Mouse (Mus musculus): ENCODE measurements around the gene Ppara. TPM values are rescaled to one million over a fixed set of nuclear protein-coding genes. Genes with fewer than 3 reads are reported as not detected.

Ppara gene
- polyA plus RNA-seq, 1 experiment from 2014 or later: 51.3 TPM

DNA sequence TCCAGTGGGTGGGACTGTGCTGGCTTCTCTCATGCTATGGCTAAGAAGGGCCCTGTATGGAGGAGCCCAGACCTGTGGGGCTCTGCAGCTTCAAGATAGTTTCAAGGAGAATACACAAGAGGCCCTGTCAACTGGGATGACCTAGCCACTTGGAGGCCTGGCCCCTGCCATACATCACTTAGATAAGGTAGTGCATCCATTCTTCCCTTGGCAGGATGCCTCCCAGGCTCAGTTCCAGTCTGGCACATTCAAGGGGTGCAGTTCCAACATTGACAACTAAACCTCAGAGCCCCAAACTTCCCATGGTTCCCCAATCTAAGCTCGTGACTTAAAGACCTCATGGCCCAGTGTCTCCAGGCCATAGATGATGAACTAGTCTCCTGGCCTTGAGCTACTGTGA is 40.4 kb upstream of the Ppara start:
- Histone ChIP-seq H3K9ac (ENCODE audit: low read depth, low read length) (no peak overlapping the region), H3K36me3 (ENCODE audit: control insufficient read depth, insufficient read depth) (no peaks in the 10 kb centered on the region)
- WGBS (ENCODE audit: insufficient replicate concordance): 47% methylated on average over 1 of the region's 1 CpGs

DNA sequence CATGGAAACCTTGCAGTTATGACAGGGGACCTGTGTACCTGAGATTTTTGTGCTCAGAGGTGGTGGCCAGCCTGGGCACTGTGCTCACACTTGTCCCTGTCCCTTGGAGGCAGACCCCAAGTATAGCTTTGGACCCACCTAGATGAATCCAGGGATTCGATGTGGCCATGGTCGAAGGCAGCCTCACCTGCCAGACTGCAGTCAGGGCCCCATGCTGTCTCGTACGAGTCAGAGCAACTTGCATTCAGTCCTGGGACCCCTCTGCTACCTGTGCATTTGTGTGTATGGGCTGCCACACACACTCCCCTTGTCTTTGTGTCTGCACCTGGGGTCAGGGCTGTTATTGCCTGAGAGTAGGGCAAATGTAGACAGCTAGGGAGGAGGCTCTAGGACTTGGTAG is 39.5 kb upstream of the Ppara start:
- Histone ChIP-seq H3K4me1 (ENCODE audit: control insufficient read depth, low read depth, low read length) (no peaks in the 10 kb centered on the region), H3K9me3 (replicated peaks; ENCODE audit: control insufficient read depth, low read length) (no peaks in the 10 kb centered on the region), H3K27ac (ENCODE audit: low read length) (no peak overlapping the region), H3K4me2 (ENCODE audit: low read depth, low read length) (no peak overlapping the region), H3K9ac (ENCODE audit: low read depth, low read length) (no peak overlapping the region), H3K4me3 (ENCODE audit: low read depth, low read length) (no peak overlapping the region), H3K27me3 (ENCODE audit: control insufficient read depth, insufficient read depth, low read depth, low read length) (no peaks in the 10 kb centered on the region), H3K36me3 (ENCODE audit: control insufficient read depth, insufficient read depth) (no peaks in the 10 kb centered on the region)
- ATAC-seq (ENCODE audit: low read depth): no peak
- 65% methylated on average over 4 of the region's 4 CpGs for WGBS (ENCODE audit: insufficient replicate concordance)

More for the DNA sequence above, 40.4 kb upstream of the Ppara start:
- Histone ChIP-seq H3K27ac (ENCODE audit: low read length) (no peak overlapping the region), H3K9me3 (replicated peaks; ENCODE audit: control insufficient read depth, low read length) (no peaks in the 10 kb centered on the region), H3K4me3 (ENCODE audit: low read depth, low read length) (no peak overlapping the region), H3K4me2 (ENCODE audit: low read depth, low read length) (no peak overlapping the region), H3K4me1 (ENCODE audit: control insufficient read depth, low read depth, low read length) (no peaks in the 10 kb centered on the region), H3K27me3 (ENCODE audit: control insufficient read depth, insufficient read depth, low read depth, low read length) (no peaks in the 10 kb centered on the region)
- ATAC-seq (ENCODE audit: low read depth): no peak

DNA sequence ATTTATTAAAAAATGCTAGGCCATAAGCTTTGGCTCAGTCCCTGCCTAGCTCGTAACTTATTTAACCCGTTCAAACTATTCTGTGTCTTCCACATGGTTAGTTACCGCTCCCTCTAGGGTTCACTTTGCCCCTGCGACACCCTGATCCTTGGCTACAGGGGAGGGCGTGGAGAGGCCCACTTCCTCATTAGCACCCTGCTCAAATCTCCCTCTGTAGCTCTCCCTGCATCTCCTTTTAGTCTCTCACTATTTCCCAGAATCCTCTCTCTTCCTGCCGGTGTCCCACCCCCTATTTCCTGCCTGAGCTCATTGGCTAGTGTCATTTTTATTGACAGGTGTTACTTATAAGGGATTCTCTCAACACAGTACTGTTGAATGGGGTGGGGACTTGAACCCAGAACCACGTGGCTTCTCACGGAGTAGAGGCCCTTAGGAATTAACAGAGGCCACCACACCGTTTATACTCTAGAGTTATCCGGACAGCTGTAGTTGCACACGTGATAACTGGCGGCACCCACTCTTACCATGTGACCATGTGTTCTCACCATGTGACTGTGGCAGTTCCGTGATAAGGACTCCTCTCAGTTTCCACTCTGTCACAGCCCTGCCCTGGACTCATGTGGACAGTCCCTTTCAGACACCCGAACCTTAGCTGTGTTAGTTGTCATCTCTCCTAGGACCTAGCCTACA is 36.3 kb upstream of the Ppara start:
- Histone ChIP-seq H3K4me3 (ENCODE audit: low read depth, low read length) (no peak overlapping the region), H3K4me2 (ENCODE audit: low read depth, low read length) (no peak overlapping the region), H3K9me3 (replicated peaks; ENCODE audit: control insufficient read depth, low read length) (no peaks in the 10 kb centered on the region), H3K27ac (ENCODE audit: low read length) (no peak overlapping the region), H3K9ac (ENCODE audit: low read depth, low read length) (no peak overlapping the region), H3K36me3 (ENCODE audit: control insufficient read depth, insufficient read depth) (no peaks in the 10 kb centered on the region), H3K27me3 (ENCODE audit: control insufficient read depth, insufficient read depth, low read depth, low read length) (no peaks in the 10 kb centered on the region), H3K4me1 (ENCODE audit: control insufficient read depth, low read depth, low read length) (no peaks in the 10 kb centered on the region)
- 62% methylated on average over 14 of the region's 14 CpGs for WGBS (ENCODE audit: insufficient replicate concordance)
- ATAC-seq (ENCODE audit: low read depth): no peak

DNA sequence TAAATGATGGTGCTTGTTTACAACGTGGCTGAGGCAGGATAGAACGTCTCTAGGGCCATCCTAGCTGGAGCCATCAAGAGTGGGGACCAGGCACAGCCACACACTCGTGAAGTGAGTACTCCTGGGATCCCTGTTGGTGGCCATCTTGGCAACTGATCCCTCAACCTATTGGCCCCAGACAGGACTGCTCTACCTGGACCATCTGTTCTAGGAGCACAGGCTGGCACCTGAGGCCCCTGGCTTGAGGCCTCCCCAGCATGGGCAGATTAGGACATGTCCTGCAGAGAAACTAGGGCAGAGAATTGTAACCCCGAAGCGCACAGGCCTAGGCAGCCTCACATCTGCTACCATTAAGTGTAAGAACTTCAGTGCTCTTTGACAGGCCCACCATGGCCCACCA is 35.3 kb upstream of the Ppara start:
- no peak overlapping the region for H3K9ac ChIP-seq (ENCODE audit: low read depth, low read length)
- 74% methylated on average over 5 of the region's 5 CpGs for WGBS (ENCODE audit: insufficient replicate concordance)

DNA sequence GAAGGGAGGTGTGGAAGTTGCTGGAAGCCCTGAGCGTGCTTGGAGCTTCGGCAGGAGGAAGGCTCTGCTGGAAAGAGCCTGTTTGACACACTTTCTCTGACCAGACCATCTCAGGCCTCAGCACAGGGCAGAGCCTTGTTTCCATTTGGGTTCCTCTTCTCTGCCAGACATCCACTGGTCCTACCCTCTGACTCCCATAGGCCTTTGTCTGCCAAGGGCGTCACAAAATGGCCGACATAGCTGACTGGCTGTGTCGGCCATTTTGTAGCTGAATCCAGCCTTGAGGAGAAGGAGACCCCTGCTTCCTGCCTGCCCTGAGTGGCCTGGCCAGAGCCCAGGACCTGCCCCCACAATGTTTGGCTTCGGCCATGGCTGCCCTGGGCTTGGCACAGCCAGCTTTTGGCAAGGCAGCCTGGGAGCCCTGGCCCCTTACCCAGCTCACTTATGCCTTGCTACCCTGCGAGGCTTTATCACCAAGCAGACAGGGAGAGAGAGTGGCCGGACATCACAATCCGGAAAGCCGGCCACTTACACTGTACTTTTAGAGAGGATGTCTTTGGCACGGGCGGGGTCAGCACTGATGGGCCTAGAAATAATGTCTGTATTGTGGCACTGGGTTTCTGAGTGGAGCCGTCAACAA is 34.8 kb upstream of the Ppara start:
- no peak overlapping the region for H3K4me2 ChIP-seq (ENCODE audit: low read depth, low read length)
- H3K27me3 ChIP-seq (ENCODE audit: control insufficient read depth, insufficient read depth, low read depth, low read length): no peaks in the 10 kb centered on the region
- 77% methylated on average over 13 of the region's 13 CpGs for WGBS (ENCODE audit: insufficient replicate concordance)
- no peaks in the 10 kb centered on the region for H3K9me3 ChIP-seq (replicated peaks; ENCODE audit: control insufficient read depth, low read length)
- H3K4me3 ChIP-seq (ENCODE audit: low read depth, low read length): no peak overlapping the region
- no peaks in the 10 kb centered on the region for H3K4me1 ChIP-seq (ENCODE audit: control insufficient read depth, low read depth, low read length)
- no peak overlapping the region for H3K9ac ChIP-seq (ENCODE audit: low read depth, low read length)
- no peaks in the 10 kb centered on the region for H3K36me3 ChIP-seq (ENCODE audit: control insufficient read depth, insufficient read depth)
- no peak overlapping the region for H3K27ac ChIP-seq (ENCODE audit: low read length)
- ATAC-seq (ENCODE audit: low read depth): no peak

More for the DNA sequence above, 35.3 kb upstream of the Ppara start:
- H3K36me3 ChIP-seq (ENCODE audit: control insufficient read depth, insufficient read depth): no peaks in the 10 kb centered on the region
- H3K27ac ChIP-seq (ENCODE audit: low read length): no peak overlapping the region
- ATAC-seq (ENCODE audit: low read depth): no peak
- H3K4me1 ChIP-seq (ENCODE audit: control insufficient read depth, low read depth, low read length): no peaks in the 10 kb centered on the region
- no peaks in the 10 kb centered on the region for H3K27me3 ChIP-seq (ENCODE audit: control insufficient read depth, insufficient read depth, low read depth, low read length)
- H3K4me2 ChIP-seq (ENCODE audit: low read depth, low read length): no peak overlapping the region
- H3K9me3 ChIP-seq (replicated peaks; ENCODE audit: control insufficient read depth, low read length): no peaks in the 10 kb centered on the region
- no peak overlapping the region for H3K4me3 ChIP-seq (ENCODE audit: low read depth, low read length)

DNA sequence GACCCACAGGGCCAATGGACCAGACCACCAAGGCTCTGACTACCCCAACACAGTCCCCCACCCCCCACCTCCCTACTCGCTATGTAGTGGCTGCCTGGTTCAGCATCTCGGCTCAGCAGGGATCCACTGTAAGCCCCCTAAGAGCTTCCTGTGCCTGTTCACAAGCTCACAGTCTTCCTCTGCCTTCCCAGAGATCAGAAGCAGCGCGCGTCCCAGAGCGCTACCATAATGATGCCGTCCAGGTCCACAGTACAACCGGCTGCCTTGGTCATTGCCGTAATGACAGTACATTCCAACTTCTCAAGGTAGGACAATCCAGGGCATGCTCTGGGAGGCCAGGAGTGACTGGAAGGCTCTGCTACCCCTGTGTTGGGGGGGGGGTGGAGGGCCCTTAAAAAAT is 34.1 kb upstream of the Ppara start:
- Histone ChIP-seq H3K4me3 (ENCODE audit: low read depth, low read length) (no peak overlapping the region), H3K9me3 (replicated peaks; ENCODE audit: control insufficient read depth, low read length) (no peaks in the 10 kb centered on the region), H3K9ac (ENCODE audit: low read depth, low read length) (no peak overlapping the region), H3K36me3 (ENCODE audit: control insufficient read depth, insufficient read depth) (no peaks in the 10 kb centered on the region), H3K27me3 (ENCODE audit: control insufficient read depth, insufficient read depth, low read depth, low read length) (no peaks in the 10 kb centered on the region), H3K27ac (ENCODE audit: low read length) (no peak overlapping the region), H3K4me2 (ENCODE audit: low read depth, low read length) (no peak overlapping the region), H3K4me1 (ENCODE audit: control insufficient read depth, low read depth, low read length) (no peaks in the 10 kb centered on the region; the same call in 1 of the 2 replicates)
- ATAC-seq (ENCODE audit: low read depth): no peak
- 88% methylated on average over 9 of the region's 9 CpGs for WGBS (ENCODE audit: insufficient replicate concordance)

DNA sequence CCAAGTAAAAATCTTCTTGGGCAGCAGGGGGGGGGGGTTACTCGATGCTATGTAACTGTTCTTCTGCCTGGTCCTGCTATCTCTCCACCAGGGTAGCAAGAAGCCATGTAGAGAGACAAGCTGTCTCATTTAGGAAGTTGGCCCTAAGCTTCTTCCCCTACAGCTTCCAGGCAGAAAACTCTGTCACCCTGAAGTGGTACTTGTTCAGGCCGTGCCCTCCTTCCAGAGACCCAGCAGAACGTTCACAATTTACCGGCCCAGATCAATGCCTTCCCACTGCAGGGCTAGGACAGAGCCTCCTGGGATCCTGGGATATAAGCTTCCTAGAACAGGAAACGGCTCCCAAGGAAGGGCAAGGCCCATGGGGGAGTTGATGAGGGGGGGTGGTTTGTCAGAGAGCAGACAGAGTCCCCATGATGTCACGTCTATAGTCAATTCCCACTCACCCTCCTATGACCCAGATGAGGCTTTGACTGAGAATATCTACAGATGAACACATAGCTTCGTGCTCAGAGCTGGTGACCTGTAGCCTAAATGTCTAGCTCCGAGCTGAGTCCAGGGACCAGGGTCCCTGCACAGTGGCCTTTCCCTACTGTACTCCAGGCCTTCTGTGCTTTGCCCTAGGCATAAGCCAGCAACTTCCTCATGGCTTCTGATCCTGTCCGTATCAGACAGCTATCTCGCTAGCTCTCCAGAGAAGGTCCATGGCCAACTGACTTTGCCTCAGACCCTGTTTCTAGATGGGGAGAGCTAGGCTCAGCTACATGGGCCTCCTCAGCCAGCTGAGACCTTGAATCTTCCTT is 33.5 kb upstream of the Ppara start:
- WGBS (ENCODE audit: insufficient replicate concordance): 55% methylated on average over 10 of the region's 10 CpGs
- no peaks in the 10 kb centered on the region for H3K27me3 ChIP-seq (ENCODE audit: control insufficient read depth, insufficient read depth, low read depth, low read length)
- no peak overlapping the region for H3K4me3 ChIP-seq (ENCODE audit: low read depth, low read length)
- no peak overlapping the region for H3K27ac ChIP-seq (ENCODE audit: low read length)
- no peak overlapping the region for H3K9ac ChIP-seq (ENCODE audit: low read depth, low read length)
- no peaks in the 10 kb centered on the region for H3K36me3 ChIP-seq (ENCODE audit: control insufficient read depth, insufficient read depth)
- no peaks in the 10 kb centered on the region for H3K9me3 ChIP-seq (replicated peaks; ENCODE audit: control insufficient read depth, low read length)
- ATAC-seq (ENCODE audit: low read depth): no peak
- H3K4me2 ChIP-seq (ENCODE audit: low read depth, low read length): no peak overlapping the region
- H3K4me1 ChIP-seq (ENCODE audit: control insufficient read depth, low read depth, low read length): no peaks in the 10 kb centered on the region; the same call in 1 of the 2 replicates

DNA sequence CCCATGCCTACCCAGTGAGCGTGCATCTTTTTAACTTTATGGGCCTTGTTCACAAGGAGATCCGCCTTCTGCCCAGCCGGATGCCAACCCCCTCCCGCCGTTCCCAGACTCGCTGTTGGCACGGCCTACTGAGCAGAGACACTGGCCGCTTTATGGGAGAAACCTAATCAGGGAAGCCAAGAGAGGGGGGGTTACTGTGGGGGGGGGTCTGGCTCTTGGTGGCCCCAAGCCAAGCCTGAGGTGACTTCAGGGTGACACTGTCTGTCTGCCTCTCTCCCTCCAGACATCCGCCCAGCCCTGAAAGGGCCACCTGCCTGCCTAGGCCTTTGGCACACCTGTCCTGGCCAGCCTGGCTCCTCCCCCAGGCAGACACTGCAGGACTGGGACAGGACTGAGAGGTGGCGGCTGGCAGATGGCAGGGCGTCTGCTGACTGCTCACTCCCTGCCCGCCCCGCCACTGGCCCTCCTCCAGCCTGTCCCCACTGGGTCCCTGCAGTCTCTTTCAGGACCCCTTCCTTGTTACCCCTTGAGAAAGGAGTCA is 32.3 kb upstream of the Ppara start:
- H3K27ac ChIP-seq (ENCODE audit: low read length): no peak overlapping the region
- ATAC-seq (ENCODE audit: low read depth): no peak
- H3K9ac ChIP-seq (ENCODE audit: low read depth, low read length): no peak overlapping the region
- no peaks in the 10 kb centered on the region for H3K9me3 ChIP-seq (replicated peaks; ENCODE audit: control insufficient read depth, low read length)
- H3K4me3 ChIP-seq (ENCODE audit: low read depth, low read length): no peak overlapping the region
- H3K36me3 ChIP-seq (ENCODE audit: control insufficient read depth, insufficient read depth): no peaks in the 10 kb centered on the region
- 77% methylated on average over 13 of the region's 13 CpGs for WGBS (ENCODE audit: insufficient replicate concordance)
- no peak overlapping the region for H3K4me2 ChIP-seq (ENCODE audit: low read depth, low read length)
- H3K4me1 ChIP-seq (ENCODE audit: control insufficient read depth, low read depth, low read length): no peaks in the 10 kb centered on the region; the same call in 1 of the 2 replicates
- no peaks in the 10 kb centered on the region for H3K27me3 ChIP-seq (ENCODE audit: control insufficient read depth, insufficient read depth, low read depth, low read length)

All from liver, embryonic 16.5 days (tissue).